Mouse (Mus musculus) liver, adult 2 months (tissue): Measurements from ENCODE around the gene 3110021N24Rik. TPM values are rescaled to one million over a fixed set of nuclear protein-coding genes. Genes with fewer than 3 reads are reported as not detected.
"Not testable (repeated sequence)": the region's sequence is repeated elsewhere in the genome, so short reads cannot be mapped to it uniquely, and the experiment has no call there.

Experiments
- DNase-seq: peaks from one replicate; pipeline ENCODE4 v3.0.0-alpha.2; 2011; ENCODE audit warnings: low read depth, low spot score; ENCODE audit errors: extremely low read depth
- H3K27ac ChIP-seq: fragments of 200-500 bp; replicated peaks from 2 replicates; pipeline ENCODE4 v1.5.1; 2012; ENCODE audit warnings: low read depth, mild to moderate bottlenecking, control low read depth, inconsistent platforms, low read length; ENCODE audit not compliant: insufficient read depth
- H3K27me3 ChIP-seq: fragments of 200-500 bp; 2 replicates; pipeline ENCODE4 v1.6.1; 2012; ENCODE audit warnings: mild to moderate bottlenecking, moderate library complexity, low read length, inconsistent platforms; ENCODE audit not compliant: control insufficient read depth, insufficient read depth
- H3K36me3 ChIP-seq: fragments of 200-500 bp; 2 replicates; pipeline ENCODE4 v1.6.1; 2012; ENCODE audit warnings: low read length, inconsistent platforms; ENCODE audit not compliant: control insufficient read depth, insufficient read depth
- H3K4me1 ChIP-seq: fragments of 200-500 bp; 2 replicates; pipeline ENCODE4 v1.6.1; 2011; ENCODE audit warnings: low read length; ENCODE audit not compliant: control insufficient read depth, insufficient read depth
- H3K4me3 ChIP-seq: fragments of 200-500 bp; 2 replicates; pipeline ENCODE4 v1.5.1; 2011; ENCODE audit warnings: low read depth, mild to moderate bottlenecking, control low read depth, low read length, moderate library complexity; ENCODE audit not compliant: insufficient read depth
- H3K79me2 ChIP-seq: fragments of 200-500 bp; 2 replicates; pipeline ENCODE4 v1.6.1; 2012; ENCODE audit warnings: inconsistent platforms, mild to moderate bottlenecking, low read length, moderate library complexity; ENCODE audit not compliant: control insufficient read depth, insufficient read depth
- H3K9ac ChIP-seq: fragments of 200-500 bp; 2 replicates; pipeline ENCODE4 v1.6.1; 2012; ENCODE audit warnings: low read depth, mild to moderate bottlenecking, control low read depth, inconsistent platforms, low read length
- CTCF ChIP-seq: fragments of 200-500 bp; IDR thresholded peaks from 2 replicates; pipeline ENCODE4 v1.5.1; 2011; ENCODE audit warnings: low read depth, low read length, control low read depth
- POLR2A ChIP-seq: fragments of 200-500 bp; IDR thresholded peaks from 2 replicates; pipeline ENCODE4 v1.6.1; 2011; ENCODE audit warnings: low read length, control low read depth; ENCODE audit not compliant: insufficient read depth; ENCODE audit errors: extremely low read depth
- WGBS: fragments of 180-500 bp; shearing (Covaris S2); methylation state at CpG from one replicate; pipeline ENCODE4 v1.1.7; 2018; 5-methylcytosine and 5-hydroxymethylcytosine counted together
- polyA plus RNA-seq: library from polyadenylated mRNA; depleted of rRNA; stranded (reverse); fragments of >200 nt; gene quantifications from 2 replicates; pipeline ENCODE4 v1.2.3, GENCODE M21; 2012; rRNA removed
- total RNA-seq: library from RNA; depleted of rRNA; stranded (reverse); fragments of >200 nt; gene quantifications from 2 replicates; pipeline ENCODE4 v1.2.3, GENCODE M21; 2014; rRNA removed

Gene 3110021N24Rik
- total RNA-seq (0.40 and 0.46 TPM in 2 replicates), polyA plus RNA-seq (not detected in 2 replicates)

- Histone ChIP-seq H3K36me3 (peaks cover 8% of the 10 kb centered on the region), H3K79me2 (no peaks in the 10 kb centered on the region; the same call in 1 of the 2 replicates), H3K27ac (no peak within 1 kb of the TSS), H3K9ac (no peak within 1 kb of the TSS), H3K4me3 (no peak within 1 kb of the TSS), H3K4me1 (no peaks in the 10 kb centered on the region), H3K27me3 (no peaks in the 10 kb centered on the region)
- 94% methylated on average over 5 of the region's 5 CpGs for WGBS
- no peak for TF ChIP-seq CTCF
- TF ChIP-seq POLR2A = no peak
- no peak for DNase-seq
These were observed at the start of gene 3110021N24Rik for GRCm38 (mm10) chr4:108719349-108719748. 3110021N24Rik (plus strand) TSS chr4:108719649.

DNA sequence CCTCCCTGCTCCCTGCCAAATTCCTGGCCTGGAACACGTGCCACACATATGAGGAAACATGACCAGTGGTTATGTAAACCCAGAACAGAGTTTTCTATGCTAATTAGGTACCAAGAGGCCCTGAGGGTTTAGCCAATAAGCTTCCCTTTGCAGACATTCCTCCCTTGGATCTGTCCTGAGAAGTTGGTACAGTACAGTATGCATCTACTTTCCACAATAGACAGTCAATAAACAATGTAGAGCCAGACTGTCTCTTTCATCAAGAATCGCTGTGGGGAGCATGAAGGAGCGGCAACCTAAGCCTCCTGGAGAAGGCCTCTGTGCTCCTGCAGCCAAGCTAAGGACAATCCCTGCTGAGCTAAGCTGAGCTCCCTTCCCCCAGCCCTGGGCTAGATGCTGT lies 33.3 kb upstream of the 3110021N24Rik start:
- no peaks in the 10 kb centered on the region; the same call in 1 of the 2 replicates for H3K79me2 ChIP-seq
- no peaks in the 10 kb centered on the region for H3K27me3 ChIP-seq
- TF ChIP-seq POLR2A = no peak
- TF ChIP-seq CTCF = no peak
- DNase-seq = peak; percentile 11
- no peak overlapping the region for H3K4me3 ChIP-seq
- 63% methylated on average over 3 of the region's 3 CpGs for WGBS
- no peaks in the 10 kb centered on the region for H3K4me1 ChIP-seq
- no peak overlapping the region for H3K27ac ChIP-seq
- peaks cover 17% of the 10 kb centered on the region for H3K36me3 ChIP-seq
- no peak overlapping the region for H3K9ac ChIP-seq

DNA sequence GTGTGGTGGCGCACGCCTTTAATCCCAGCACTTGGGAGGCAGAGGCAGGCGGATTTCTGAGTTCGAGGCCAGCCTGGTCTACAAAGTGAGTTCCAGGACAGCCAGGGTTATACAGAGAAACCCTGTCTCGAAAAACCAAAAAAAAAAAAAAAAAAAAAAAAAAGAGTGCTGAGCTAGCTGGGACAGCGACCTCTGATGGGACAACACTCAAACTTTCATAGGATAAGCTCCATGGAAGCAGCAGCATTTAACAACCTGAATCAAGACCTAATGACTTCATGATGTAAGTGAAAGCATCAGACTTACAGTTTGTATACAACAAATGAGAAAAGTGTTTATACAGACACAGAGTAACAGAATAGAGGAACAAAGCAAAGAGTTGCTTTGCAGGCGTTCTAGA lies 32.4 kb upstream of the 3110021N24Rik start:
- H3K27me3 ChIP-seq, DNase-seq, H3K9ac ChIP-seq, H3K79me2 ChIP-seq, H3K4me3 ChIP-seq, H3K4me1 ChIP-seq, H3K27ac ChIP-seq: not testable (repeated sequence)
- WGBS = 88% methylated on average over 6 of the region's 7 CpGs
- H3K36me3 ChIP-seq = peaks cover 17% of the 10 kb centered on the region

- no peak for DNase-seq
- TF ChIP-seq POLR2A = no peak
- no peak for TF ChIP-seq CTCF
- WGBS = 95% methylated on average over 3 of the region's 3 CpGs
These were observed 29.0 kb upstream of the 3110021N24Rik start for GRCm38 (mm10) chr4:108690479-108690878.

GRCm38 (mm10) chr4:108691469-108691868 lies 28.0 kb upstream of the 3110021N24Rik start:
- no peak overlapping the region for H3K27ac ChIP-seq
- TF ChIP-seq POLR2A (no peak), CTCF (no peak)
- no peaks in the 10 kb centered on the region for H3K27me3 ChIP-seq
- H3K4me3 ChIP-seq = no peak overlapping the region
- H3K4me1 ChIP-seq = peaks cover 2% of the 10 kb centered on the region; the same call in 1 of the 2 replicates
- no peaks in the 10 kb centered on the region; the same call in 1 of the 2 replicates for H3K79me2 ChIP-seq
- no peak overlapping the region for H3K9ac ChIP-seq
- H3K36me3 ChIP-seq = peaks cover 8% of the 10 kb centered on the region
- DNase-seq = no peak

More at GRCm38 (mm10) chr4:108690479-108690878, 29.0 kb upstream of the 3110021N24Rik start:
- no peak overlapping the region for H3K27ac ChIP-seq
- H3K27me3 ChIP-seq = no peaks in the 10 kb centered on the region
- H3K79me2 ChIP-seq = no peaks in the 10 kb centered on the region; the same call in 1 of the 2 replicates
- H3K9ac ChIP-seq = no peak overlapping the region
- peaks cover 8% of the 10 kb centered on the region for H3K36me3 ChIP-seq
- peaks cover 2% of the 10 kb centered on the region; the same call in 1 of the 2 replicates for H3K4me1 ChIP-seq
- no peak overlapping the region for H3K4me3 ChIP-seq

DNA sequence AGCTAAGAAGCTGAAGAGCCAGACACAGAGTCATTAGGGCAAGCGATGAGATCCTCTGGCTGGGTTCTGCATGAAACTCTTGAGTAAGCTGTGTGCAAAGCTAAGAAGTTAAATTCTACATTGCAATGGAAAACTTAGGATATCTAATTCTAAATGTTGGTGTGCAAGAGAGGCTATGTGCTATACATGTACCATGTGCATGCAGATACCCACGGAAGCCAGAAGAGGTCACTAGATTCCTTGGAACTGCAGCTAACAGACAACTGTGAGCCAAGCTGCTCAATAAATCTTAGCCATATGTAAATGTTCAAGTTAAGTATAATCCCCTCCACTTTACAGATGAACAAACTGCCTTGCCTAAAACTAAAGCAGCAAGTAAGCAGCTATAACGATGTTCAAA lies 22.5 kb upstream of the 3110021N24Rik start:
- peak; percentile 47 for DNase-seq
- TF ChIP-seq CTCF (peak; percentile 18; the same call in 1 of the 2 replicates), POLR2A (no peak)
- Histone ChIP-seq H3K9ac (no peak overlapping the region), H3K27me3 (no peaks in the 10 kb centered on the region), H3K4me1 (peaks cover 2% of the 10 kb centered on the region; the same call in 1 of the 2 replicates), H3K27ac (no peak overlapping the region), H3K79me2 (no peaks in the 10 kb centered on the region), H3K4me3 (no peak overlapping the region), H3K36me3 (no peaks in the 10 kb centered on the region)
- WGBS = 69% methylated on average over 3 of the region's 3 CpGs
